Mouse (Mus musculus): ENCODE measurements at regions not wholly inside any gene's neighbourhood (a gene's known extent, or its start where the extent isn't known, plus 50 kb on each side); places are given as distances from the start of the nearest gene placed in this dataset.
"Not testable (repeated sequence)": the region's sequence is repeated elsewhere in the genome, so short reads cannot be mapped to it uniquely, and the experiment has no call there.

GRCm38 (mm10) chr3:54545393-54545792 is 147.2 kb upstream of the Supt20 start:
- DNase-seq = no peak

DNA sequence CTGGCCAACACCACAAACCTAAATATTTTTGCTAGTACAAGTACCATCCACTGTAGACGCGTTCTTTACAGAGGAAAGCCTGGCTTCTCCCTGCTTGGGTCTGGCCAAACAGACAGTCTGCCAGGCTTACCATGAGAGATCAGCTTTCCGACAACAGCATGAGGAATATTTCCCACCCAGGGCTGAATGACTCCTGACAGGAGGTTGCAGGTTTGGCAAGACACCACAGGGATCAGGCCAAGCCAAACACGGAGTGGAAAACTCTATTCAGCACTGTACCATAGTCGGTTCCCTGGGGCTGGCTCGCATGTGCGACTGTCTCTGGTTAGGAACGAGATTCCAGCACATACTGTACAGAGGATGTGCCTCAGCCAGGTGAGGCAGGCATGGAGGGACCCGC is 140.7 kb upstream of the Supt20 start:
- no peak for DNase-seq

DNA sequence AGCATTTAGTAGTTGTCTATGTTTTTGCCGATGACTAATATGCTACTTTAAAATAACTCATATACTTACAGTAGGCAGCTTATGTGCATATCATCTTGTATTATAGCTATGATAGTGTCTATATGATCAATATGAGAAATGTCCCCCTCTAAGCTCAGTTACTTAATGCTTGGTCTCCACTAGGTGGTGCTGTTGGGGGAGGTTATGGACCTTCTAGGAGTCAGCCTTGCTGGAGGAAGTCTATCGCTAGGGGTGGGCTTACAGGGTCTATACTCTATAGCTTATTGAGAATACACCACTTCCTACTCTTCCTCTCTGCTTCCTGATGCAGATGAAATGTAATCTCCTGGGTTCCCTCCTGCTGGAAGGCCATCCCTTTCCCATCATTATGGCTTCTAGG is 136.7 kb upstream of the Supt20 start:
- no peak for DNase-seq

DNA sequence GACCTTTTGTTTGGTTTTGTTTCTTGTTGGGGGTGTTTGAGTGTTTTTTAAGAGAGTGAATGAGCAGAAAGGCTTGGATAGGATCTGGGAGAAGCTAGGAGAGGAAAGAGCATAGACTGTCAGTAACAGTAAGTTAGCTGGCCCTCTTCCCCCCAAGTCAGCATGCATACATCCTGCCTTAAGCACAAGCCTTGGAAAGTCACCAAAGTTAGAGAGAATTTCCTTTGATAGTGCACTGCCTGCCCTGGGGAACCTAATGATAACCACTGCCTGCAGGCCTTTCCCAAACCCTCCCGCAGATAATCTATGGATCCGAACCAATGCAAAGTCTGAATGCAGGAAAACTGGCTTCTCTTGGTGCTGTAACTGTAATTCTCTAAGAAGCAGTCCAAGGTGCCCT is 133.6 kb upstream of the Supt20 start:
- no peak for DNase-seq

- DNase-seq = no peak
Observed at GRCm38 (mm10) chr3:54559527-54559926, 133.1 kb upstream of the Supt20 start.

- no peak for DNase-seq
Observed at GRCm38 (mm10) chr3:54560056-54560922, 132.3 kb upstream of the Supt20 start.

- DNase-seq = no peak
Observed at GRCm38 (mm10) chr3:54567329-54567728, 125.3 kb upstream of the Supt20 start.

DNA sequence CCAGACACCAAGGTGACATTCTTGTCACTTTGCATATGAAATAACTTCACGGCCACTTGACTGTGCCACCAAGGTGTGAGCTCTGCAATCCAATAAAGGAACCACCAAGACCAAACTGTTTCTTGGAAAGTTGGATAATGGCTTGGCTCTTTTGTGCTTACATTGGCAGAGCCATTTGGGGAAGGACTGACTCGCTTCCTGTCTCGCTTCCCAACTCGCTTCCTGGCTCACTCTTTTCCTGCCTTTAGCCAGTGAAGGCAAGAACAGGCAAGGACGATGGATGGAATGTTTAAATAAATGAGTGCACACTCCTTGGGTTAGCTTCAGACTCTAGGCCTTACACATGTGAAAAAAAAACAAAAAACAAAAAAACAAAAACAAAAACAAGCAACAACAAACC is 124.5 kb upstream of the Supt20 start:
- DNase-seq = no peak

DNA sequence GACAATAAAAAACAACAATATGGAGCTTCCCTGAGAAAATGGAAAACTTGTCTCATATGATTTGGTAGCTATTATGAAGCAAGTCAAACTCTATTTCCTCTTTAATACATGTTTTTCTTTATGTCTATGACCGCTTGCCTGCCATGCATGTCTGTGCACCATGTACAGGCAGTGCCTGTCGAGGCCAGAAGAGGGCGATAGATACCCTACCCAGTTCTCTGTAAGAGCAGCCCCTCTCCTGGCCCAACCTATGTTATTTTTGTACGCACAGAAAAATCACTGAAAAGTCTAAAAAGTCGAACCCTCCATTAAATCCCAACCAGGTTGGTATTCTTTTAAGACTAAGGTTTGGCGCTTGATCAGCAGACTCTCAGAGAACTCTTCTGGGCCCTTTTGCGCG is 122.1 kb upstream of the Supt20 start:
- no peak for DNase-seq

GRCm38 (mm10) chr3:54577851-54578250 is 114.8 kb upstream of the Supt20 start:
- DNase-seq = no peak

- no peak for DNase-seq
Observed at GRCm38 (mm10) chr3:54579425-54579824, 113.2 kb upstream of the Supt20 start.

DNA sequence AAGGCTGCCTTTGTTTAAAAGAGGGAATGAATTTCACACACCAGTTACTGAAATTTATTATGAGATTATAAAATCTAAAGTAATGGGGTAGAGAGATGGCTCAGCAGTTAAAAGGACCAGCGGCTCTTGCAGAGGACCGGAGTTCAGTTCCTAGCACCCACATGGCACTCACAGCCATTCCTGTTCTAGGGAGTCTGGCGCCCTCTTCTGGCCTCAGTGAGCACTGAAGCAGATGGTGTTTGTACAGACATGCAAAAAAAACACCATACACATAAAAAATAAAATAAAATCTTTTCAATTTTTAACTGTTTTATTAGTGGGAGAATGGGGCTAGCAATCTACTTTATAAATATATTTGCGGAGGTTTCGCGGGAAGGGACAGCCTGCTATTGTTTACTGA is 112.3 kb upstream of the Supt20 start:
- DNase-seq = no peak

DNA sequence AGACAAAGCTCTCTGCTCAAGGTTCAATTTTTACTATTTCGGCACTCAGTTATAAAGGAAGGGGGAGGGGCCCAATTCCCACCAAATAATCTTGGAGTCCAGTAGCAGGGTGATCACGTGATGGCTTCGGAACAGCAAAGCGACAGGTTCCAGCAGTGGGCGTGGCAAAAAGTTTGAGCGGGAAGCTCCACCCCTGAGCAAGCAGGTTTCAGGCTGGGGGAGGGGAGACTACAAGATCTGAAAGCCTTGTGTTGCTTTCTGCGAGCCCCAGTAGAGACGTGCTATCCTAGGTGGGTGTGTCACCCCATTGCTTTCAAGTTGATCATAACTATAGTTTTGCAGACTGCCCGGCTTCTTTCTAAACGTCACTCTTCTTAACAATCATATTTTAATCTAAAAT is 106.8 kb upstream of the Supt20 start:
- not testable (repeated sequence) for DNase-seq

DNA sequence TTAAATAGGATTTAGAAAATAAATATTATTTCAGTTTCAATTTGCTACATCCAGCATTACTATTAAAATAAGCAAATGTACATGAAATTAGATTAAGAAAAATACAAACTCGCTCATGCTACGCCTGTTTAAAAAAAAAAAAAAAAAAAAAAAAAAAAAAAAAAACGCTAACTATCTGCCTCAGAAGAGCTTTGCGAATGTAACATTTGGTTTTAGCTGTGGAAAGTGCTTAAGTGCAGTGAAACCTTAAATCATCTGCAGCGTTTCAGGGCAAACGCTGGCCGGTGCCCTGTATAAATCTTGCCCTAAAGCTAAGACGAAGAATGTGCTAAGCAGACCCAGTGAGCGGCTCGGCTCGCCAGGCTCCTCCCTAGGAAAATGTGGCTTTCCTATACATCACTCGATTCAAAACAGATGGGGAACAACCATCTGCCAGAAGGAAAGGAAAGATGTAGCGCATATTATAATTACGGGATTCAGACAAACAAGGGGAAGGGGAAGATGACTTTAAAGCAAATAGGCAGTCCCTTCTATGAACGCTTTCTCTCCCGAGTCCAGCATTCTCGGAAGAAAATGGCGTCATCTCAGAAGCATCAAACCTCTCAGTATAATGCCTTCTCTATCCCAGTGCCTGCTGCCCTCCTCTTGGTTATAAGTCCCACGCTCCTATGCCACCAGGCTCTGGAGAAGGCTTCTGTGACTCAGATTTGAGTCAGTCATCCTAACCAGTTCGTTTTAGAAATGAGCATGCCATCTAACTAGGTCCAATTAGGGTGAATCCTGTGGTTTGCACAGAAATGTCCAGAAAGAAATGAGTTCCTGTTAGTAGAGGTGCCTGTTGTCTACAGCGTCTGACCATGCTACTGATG is 105.2 kb upstream of the Supt20 start:
- no peak for DNase-seq

DNA sequence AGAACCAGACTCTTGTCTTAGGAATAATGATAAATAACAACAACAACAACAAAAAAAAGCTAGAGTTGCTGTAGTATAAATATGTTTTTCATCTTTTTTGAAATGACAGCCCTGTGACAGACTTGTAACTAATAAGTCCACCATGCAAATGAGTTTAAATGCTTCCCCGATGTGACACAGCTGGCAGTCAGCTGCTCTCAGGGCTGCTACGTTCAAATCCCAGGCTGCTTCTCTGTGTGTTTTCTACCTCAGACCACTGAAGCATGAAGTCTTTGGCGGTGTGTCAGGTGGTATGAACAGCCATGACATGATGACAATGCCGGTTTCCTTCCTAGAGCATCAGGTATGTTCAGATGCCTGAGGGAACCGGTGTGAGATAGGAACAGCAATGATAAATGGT is 104.4 kb upstream of the Supt20 start:
- DNase-seq = no peak

DNA sequence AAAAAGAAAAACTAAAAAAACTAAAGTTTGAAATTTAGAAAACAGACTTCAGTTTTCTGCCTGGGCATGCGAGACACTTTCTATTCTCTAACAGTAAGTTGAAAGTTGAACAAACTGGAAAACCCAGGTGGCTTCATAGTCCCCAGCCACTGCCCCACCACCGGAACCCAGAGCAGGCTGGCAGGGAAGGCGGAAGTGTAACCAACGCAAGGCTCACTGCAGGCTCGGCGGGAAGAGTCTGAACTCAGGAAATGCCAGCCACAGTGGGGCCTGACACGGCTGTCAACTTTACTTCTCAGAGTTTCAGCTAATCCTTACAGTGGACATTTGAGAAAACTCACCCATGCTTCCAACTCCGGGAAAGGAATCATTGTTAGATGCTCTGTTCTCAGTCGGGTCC is 102.6 kb upstream of the Supt20 start:
- no peak for DNase-seq

DNA sequence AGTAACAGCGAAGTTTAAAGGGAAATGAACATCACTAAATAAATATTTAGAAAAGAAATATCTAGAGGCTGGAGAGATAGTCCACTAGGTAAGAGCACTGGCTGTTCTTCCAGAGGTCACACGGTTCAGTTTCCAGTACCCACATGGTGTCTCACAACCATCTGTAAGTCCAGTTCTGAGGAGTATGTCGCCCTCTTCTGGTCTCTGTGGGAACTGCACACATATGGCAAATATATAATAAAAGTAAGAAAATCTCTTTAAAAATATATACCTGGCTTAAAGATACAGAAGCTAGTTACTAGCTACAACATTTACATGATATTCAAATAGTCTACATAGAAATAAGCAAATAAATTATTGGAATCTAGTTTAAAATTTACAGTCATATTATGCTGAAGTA is 101.4 kb upstream of the Supt20 start:
- no peak for DNase-seq

- DNase-seq = no peak
Observed at GRCm38 (mm10) chr3:54592064-54592463, 100.5 kb upstream of the Supt20 start.

- no peak for DNase-seq
Observed at GRCm38 (mm10) chr3:54592655-54593428, 99.8 kb upstream of the Supt20 start.

DNA sequence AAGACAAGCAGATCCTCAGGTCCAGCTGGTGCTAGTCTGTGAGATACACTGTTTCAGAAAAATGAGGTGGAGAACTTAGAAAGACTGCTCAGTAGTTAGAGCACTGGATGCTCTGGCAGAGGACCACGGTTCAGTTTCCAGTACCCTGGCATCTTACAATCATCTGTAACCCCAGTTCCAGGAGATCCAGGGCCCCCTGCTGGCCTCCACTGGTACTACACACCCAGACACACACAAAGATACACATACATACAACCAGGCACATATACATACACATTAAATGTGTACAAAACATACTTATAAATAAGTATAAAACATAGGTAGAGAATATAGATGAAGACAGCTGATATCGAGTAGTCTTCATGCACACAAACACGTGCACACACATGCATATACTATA is 97.4 kb upstream of the Supt20 start:
- no peak for DNase-seq

DNA sequence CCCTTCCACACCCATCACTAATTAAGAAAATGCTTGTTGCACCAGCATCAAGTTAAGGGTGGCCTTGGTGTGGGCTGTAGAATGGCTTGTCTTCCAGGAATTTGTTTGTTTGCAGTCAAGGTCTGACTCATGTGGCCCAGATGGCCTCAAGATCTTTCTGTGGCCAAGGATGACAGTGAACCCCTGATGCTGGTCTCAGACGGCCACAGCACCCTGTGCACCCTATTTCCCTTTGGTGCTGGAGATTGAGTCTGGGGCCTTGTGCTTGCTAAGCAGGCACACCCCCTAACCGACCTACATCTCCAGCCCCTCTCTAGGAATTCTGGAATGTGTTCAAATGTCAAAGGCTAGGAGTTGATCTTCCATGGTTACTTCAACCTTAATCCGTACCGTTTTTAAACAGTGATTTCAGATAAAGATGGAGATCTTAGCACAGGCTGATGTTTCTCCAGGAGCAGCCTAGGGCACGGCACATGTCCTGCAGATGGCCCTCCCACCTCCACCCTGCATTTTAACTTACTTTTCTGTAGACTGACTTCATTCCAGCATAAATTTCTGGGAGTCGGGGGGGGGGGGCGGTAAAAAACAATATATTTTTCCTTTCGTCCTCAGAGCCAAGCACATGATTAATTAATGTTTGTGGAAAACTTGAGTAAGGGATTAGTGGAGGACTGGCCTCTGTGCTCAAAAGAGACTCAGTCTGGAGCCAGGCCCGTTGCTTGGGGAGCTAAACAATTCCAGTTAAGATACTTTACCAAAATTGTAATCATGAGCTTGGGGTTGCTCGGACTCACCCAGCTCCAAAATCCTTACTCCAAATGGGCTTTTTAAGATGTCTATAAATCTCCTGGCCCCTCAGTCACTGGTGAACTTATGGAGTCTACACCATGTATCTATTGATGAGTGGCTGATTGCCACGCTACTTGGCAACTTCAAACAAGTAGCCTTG is 95.0 kb upstream of the Supt20 start:
- no peak for DNase-seq

Data from adrenal gland, adult 2 months (tissue).